Mouse (Mus musculus) hindbrain, embryonic 14.5 days (tissue): Measurements from ENCODE around the gene Apold1. TPM values are rescaled to one million over a fixed set of nuclear protein-coding genes. Genes with fewer than 3 reads are reported as not detected.

Experiments
- ATAC-seq: fragments of 200-750 bp; cut with Nextera tagmentation; 2 replicates; pipeline ENCODE4 v1.8.0; 2017; ENCODE audit warnings: moderate number of reproducible peaks, mild to moderate bottlenecking, moderate TSS enrichment, moderate library complexity; ENCODE audit not compliant: low FRiP score
- DNase-seq: peaks from one replicate; pipeline ENCODE4 v3.0.0-alpha.2; 2015; ENCODE audit warnings: low spot score
- H3K27ac ChIP-seq: fragments of 300-500 bp; sonication (generic); 2 replicates; pipeline ENCODE4 v1.5.1; 2014; ENCODE audit warnings: mild to moderate bottlenecking, moderate library complexity
- H3K27me3 ChIP-seq: fragments of 300-500 bp; sonication (generic); 2 replicates; pipeline ENCODE4 v1.6.1; 2014; ENCODE audit warnings: mild to moderate bottlenecking, low read length, mixed read lengths; ENCODE audit not compliant: control insufficient read depth, insufficient read depth
- H3K36me3 ChIP-seq: fragments of 300-500 bp; sonication (generic); replicated peaks from 2 replicates; pipeline ENCODE4 v1.6.1; 2014; ENCODE audit not compliant: control insufficient read depth, insufficient read depth
- H3K4me1 ChIP-seq: fragments of 300-500 bp; sonication (generic); replicated peaks from 2 replicates; pipeline ENCODE4 v1.6.1; 2014; ENCODE audit warnings: antibody characterized with exemption, low read length, mixed read lengths; ENCODE audit not compliant: control insufficient read depth, insufficient read depth
- H3K4me2 ChIP-seq: fragments of 300-500 bp; sonication (generic); replicated peaks from 2 replicates; pipeline ENCODE4 v1.6.1; 2014; ENCODE audit warnings: mild to moderate bottlenecking, moderate library complexity
- H3K4me3 ChIP-seq: fragments of 300-500 bp; sonication (generic); replicated peaks from 2 replicates; pipeline ENCODE4 v1.5.1; 2014; ENCODE audit warnings: mild to moderate bottlenecking, low read length
- H3K9ac ChIP-seq: fragments of 300-500 bp; sonication (generic); 2 replicates; pipeline ENCODE4 v1.6.1; 2014
- H3K9me3 ChIP-seq: fragments of 300-500 bp; sonication (generic); 2 replicates; pipeline ENCODE4 v1.6.1; 2016; ENCODE audit warnings: low read length; ENCODE audit not compliant: control insufficient read depth
- WGBS: fragments of 180-500 bp; shearing (Covaris S2); extraction: QIAGEN DNeasy Blood & Tissue Kit; methylation state at CpG from one replicate; pipeline ENCODE4 v1.1.7; 2014; 5-methylcytosine and 5-hydroxymethylcytosine counted together
- polyA plus RNA-seq: library from polyadenylated mRNA; unstranded; fragments of >200 nt; fragmentation: Nextera tagmentation; extraction: Ambion mirVana; gene quantifications from 2 replicates; pipeline ENCODE4 v1.2.1, GENCODE M21; 2014

Gene Apold1
- polyA plus RNA-seq, 1 experiment from 2014 or later: 3.9 TPM

GRCm38 (mm10) chr6:134990674-134991073, 9.2 kb downstream of the Apold1 start:
- no peak for ATAC-seq
- no peak overlapping the region for H3K27ac ChIP-seq
- no peaks in the 10 kb centered on the region for H3K4me1 ChIP-seq
- H3K4me2 ChIP-seq: no peak overlapping the region
- H3K9me3 ChIP-seq: no peaks in the 10 kb centered on the region
- no peak for DNase-seq
- H3K36me3 ChIP-seq: no peaks in the 10 kb centered on the region
- 96% methylated on average over 6 of the region's 6 CpGs for WGBS
- no peak overlapping the region for H3K9ac ChIP-seq
- H3K27me3 ChIP-seq: no peaks in the 10 kb centered on the region
- H3K4me3 ChIP-seq: no peak overlapping the region

GRCm38 (mm10) chr6:134994031-134994651, 12.6 kb downstream of the Apold1 start:
- no peak overlapping the region for H3K4me2 ChIP-seq
- ATAC-seq (no peak), DNase-seq (no peak)
- no peak overlapping the region for H3K9ac ChIP-seq
- no peak overlapping the region for H3K4me3 ChIP-seq
- no peaks in the 10 kb centered on the region for H3K9me3 ChIP-seq
- WGBS: 80% methylated on average over 12 of the region's 12 CpGs
- H3K36me3 ChIP-seq: no peaks in the 10 kb centered on the region
- no peak overlapping the region for H3K27ac ChIP-seq
- no peaks in the 10 kb centered on the region for H3K4me1 ChIP-seq
- H3K27me3 ChIP-seq: no peaks in the 10 kb centered on the region

GRCm38 (mm10) chr6:134994985-134995384, 13.5 kb downstream of the Apold1 start:
- H3K9me3 ChIP-seq: no peaks in the 10 kb centered on the region
- DNase-seq (no peak), ATAC-seq (no peak)
- no peaks in the 10 kb centered on the region for H3K36me3 ChIP-seq
- no peak overlapping the region for H3K4me2 ChIP-seq
- no peak overlapping the region for H3K27ac ChIP-seq
- H3K27me3 ChIP-seq: no peaks in the 10 kb centered on the region
- H3K4me3 ChIP-seq: no peak overlapping the region
- H3K9ac ChIP-seq: no peak overlapping the region
- no peaks in the 10 kb centered on the region for H3K4me1 ChIP-seq
- 84% methylated on average over 8 of the region's 8 CpGs for WGBS

- Histone ChIP-seq H3K4me3 (no peak overlapping the region), H3K9ac (no peak overlapping the region), H3K4me2 (no peak overlapping the region), H3K4me1 (no peaks in the 10 kb centered on the region), H3K27ac (no peak overlapping the region), H3K27me3 (no peaks in the 10 kb centered on the region), H3K36me3 (no peaks in the 10 kb centered on the region), H3K9me3 (no peaks in the 10 kb centered on the region)
- WGBS: 86% methylated on average over 2 of the region's 2 CpGs
- no peak for DNase-seq
- no peak for ATAC-seq
These were observed 15.4 kb downstream of the Apold1 start for GRCm38 (mm10) chr6:134996918-134997317.

- DNase-seq: no peak
- Histone ChIP-seq H3K4me2 (no peak overlapping the region), H3K27me3 (no peaks in the 10 kb centered on the region), H3K36me3 (no peaks in the 10 kb centered on the region), H3K9ac (no peak overlapping the region), H3K27ac (no peak overlapping the region), H3K4me1 (no peaks in the 10 kb centered on the region), H3K9me3 (no peaks in the 10 kb centered on the region), H3K4me3 (no peak overlapping the region)
- WGBS: 91% methylated on average over 8 of the region's 8 CpGs
- no peak for ATAC-seq
These were observed 16.6 kb downstream of the Apold1 start for GRCm38 (mm10) chr6:134998076-134998475.

GRCm38 (mm10) chr6:134998781-134999180, 17.3 kb downstream of the Apold1 start:
- H3K4me1 ChIP-seq: no peaks in the 10 kb centered on the region
- DNase-seq: no peak
- H3K27me3 ChIP-seq: no peaks in the 10 kb centered on the region
- no peaks in the 10 kb centered on the region for H3K9me3 ChIP-seq
- no peak overlapping the region for H3K4me2 ChIP-seq
- ATAC-seq: no peak
- H3K36me3 ChIP-seq: no peaks in the 10 kb centered on the region
- no peak overlapping the region for H3K4me3 ChIP-seq
- no peak overlapping the region for H3K27ac ChIP-seq
- H3K9ac ChIP-seq: no peak overlapping the region
- 89% methylated on average over 3 of the region's 3 CpGs for WGBS

GRCm38 (mm10) chr6:135000272-135000671, 18.8 kb downstream of the Apold1 start:
- H3K4me1 ChIP-seq: no peaks in the 10 kb centered on the region
- DNase-seq: no peak
- H3K9me3 ChIP-seq: no peaks in the 10 kb centered on the region
- H3K36me3 ChIP-seq: no peaks in the 10 kb centered on the region
- WGBS: 78% methylated on average over 4 of the region's 4 CpGs
- H3K27me3 ChIP-seq: no peaks in the 10 kb centered on the region
- H3K4me2 ChIP-seq: no peak overlapping the region
- no peak for ATAC-seq
- H3K9ac ChIP-seq: no peak overlapping the region
- H3K27ac ChIP-seq: no peak overlapping the region
- H3K4me3 ChIP-seq: no peak overlapping the region

- no peak for ATAC-seq
- WGBS: 84% methylated on average over 4 of the region's 4 CpGs
- Histone ChIP-seq H3K9me3 (no peaks in the 10 kb centered on the region), H3K4me1 (no peaks in the 10 kb centered on the region), H3K27me3 (no peaks in the 10 kb centered on the region), H3K36me3 (no peaks in the 10 kb centered on the region), H3K9ac (no peak overlapping the region), H3K4me3 (no peak overlapping the region), H3K27ac (no peak overlapping the region), H3K4me2 (no peak overlapping the region)
- DNase-seq: no peak
These were observed 20.5 kb downstream of the Apold1 start for GRCm38 (mm10) chr6:135001991-135002390.

GRCm38 (mm10) chr6:135006372-135006771, 24.9 kb downstream of the Apold1 start:
- ATAC-seq: no peak

More at GRCm38 (mm10) chr6:135006372-135006771, 24.9 kb downstream of the Apold1 start:
- WGBS: 96% methylated on average over 4 of the region's 4 CpGs
- Histone ChIP-seq H3K9ac (no peak overlapping the region), H3K27ac (no peak overlapping the region), H3K4me2 (no peak overlapping the region), H3K4me3 (no peak overlapping the region), H3K36me3 (no peaks in the 10 kb centered on the region), H3K9me3 (no peaks in the 10 kb centered on the region), H3K4me1 (no peaks in the 10 kb centered on the region), H3K27me3 (no peaks in the 10 kb centered on the region)
- DNase-seq: no peak
